Mouse (Mus musculus) adrenal gland, adult 8-10 months (tissue): ENCODE data around the gene Opa3. TPM values are rescaled to one million over a fixed set of nuclear protein-coding genes. Genes with fewer than 3 reads are reported as not detected.
A peak's percentile ranks its signal among the peaks of the same experiment; 100 is the strongest.

ENCODE experiments used
- DNase-seq: peaks from one replicate; pipeline ENCODE4 v3.0.0; 2022
- microRNA-seq, 2 experiments: library from miRNA; unstranded; fragments of <30 nt; microRNA quantifications; one replicate each; pipeline ENCODE4 v1.2.0; 2022
- total RNA-seq, 4 experiments: library from RNA; stranded (reverse); gene quantifications; 2 replicates each; pipeline ENCODE4 v1.2.4; 2022

The Opa3 gene
- total RNA-seq, 4 experiments from 2014 or later: 32.4 to 41.5 (median 33.7) TPM

DNA sequence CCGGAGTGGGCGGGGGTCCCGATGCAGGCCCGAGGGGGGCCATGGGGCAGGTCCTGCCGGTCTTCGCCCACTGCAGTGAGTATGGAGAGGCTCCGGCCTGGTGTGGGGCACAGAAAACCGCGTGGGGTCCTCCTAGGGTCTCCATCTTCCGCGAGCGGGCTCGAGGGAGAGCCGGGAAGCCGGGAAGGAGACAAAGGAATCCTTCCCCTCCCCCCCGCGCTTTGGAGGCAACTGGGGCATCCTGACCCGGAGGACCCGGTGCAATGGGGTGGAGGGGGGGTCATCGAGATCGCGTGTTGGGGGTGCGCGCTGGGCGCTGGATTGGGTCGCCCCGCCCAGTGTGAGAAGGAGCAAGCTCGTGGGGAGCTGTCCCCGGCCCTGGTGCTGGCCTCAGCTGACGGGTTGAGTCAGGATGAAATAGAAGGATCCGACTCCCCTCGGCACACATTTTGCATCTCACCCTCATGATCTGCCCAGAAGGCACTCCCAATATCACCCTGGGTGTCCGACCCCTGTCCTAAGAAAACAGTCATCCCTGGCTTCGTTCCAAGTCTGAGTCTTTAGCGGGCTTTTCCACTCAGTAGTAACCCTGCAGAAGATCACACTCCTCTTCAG is 54.8 kb downstream of the Opa3 start:
- DNase-seq: no peak

- DNase-seq: no peak
Measured at GRCm38 (mm10) chr7:19283406-19283804, 55.3 kb downstream of the Opa3 start.

DNA sequence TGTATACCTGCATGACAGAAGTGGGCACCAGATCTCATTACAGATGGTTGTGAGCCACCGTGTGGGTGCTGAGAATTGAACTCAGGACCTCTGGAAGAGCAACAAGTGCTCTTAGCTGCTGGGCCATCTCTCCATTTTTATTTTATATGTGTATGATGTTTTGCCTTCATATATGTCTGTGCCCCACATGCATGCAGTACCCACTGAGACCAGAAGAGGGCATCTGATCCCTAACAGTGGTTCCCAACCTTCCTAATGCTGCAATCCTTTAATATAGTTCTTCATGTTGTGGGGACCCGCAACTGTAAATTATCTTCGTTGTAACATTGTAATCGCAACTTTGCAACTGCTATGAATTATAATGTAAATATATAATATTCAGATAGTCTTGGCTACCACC is 56.6 kb downstream of the Opa3 start:
- DNase-seq: no peak

- no peak for DNase-seq
Measured at GRCm38 (mm10) chr7:19290969-19291596, 62.9 kb downstream of the Opa3 start.

- peak; percentile 92 for DNase-seq
Measured at GRCm38 (mm10) chr7:19295503-19296185, 67.5 kb downstream of the Opa3 start.

- no peak for DNase-seq
Measured at GRCm38 (mm10) chr7:19297034-19297433, 68.9 kb downstream of the Opa3 start.

DNA sequence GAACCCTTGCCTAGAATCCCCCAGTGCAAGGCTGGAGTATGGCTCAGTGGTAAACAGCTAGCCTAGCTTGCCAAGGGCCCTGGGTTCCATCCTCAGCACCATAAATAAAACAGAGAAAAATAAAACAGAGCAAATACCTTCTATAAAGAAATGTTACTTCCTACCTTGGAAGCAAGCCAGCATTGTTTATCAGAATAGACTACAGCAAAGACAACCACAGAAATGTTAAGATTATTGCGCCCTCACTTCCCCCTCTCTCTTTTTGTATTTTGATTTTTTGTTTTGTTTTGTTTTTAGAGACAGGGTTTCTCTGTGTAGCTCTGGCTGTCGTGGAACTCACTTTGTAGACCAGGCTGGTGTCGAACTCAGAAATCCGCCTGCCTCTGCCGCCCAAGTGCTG is 69.7 kb downstream of the Opa3 start:
- no peak for DNase-seq

- no peak for DNase-seq
Measured at GRCm38 (mm10) chr7:19299194-19299593, 71.1 kb downstream of the Opa3 start.

- DNase-seq: peak; percentile 68
Measured at GRCm38 (mm10) chr7:19300501-19301421, 72.6 kb downstream of the Opa3 start.

DNA sequence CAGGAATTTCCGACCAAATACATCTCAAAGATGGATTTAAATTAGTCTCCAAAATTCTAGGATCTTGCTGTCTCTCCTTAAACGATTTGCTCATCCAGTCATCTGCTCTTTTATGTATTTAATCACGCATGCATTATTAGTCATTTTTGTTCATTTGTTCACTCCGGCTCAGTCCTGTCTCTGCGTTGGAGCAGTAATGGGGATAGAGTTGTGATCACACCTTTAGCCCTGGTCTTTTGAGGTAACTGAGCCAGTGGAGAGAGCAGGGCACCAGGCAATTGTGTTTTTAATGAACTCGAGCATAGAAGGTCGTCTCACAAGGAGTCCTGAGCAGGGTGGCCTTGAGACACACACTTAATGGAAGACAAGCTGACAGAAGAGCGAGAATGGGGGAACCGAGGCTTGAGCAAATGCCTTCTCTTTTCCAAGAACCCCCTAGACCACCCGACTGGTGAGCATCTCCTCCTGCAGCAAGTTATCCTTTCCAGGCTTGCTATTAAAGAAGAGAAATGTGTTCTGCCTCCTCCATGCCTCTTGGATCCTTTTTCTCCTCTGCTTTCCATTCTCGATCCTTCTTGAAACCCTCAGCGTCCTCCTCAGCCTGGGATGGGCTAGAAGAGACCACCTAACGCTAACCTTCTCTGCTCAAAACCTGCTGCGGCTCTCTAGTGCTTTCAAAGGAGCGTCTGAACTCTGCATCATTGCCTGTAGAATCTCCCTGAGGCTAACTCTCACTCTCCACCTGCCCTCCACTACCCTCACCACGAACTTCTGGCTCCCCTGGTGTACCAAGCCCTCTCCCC is 73.5 kb downstream of the Opa3 start:
- no peak for DNase-seq

DNA sequence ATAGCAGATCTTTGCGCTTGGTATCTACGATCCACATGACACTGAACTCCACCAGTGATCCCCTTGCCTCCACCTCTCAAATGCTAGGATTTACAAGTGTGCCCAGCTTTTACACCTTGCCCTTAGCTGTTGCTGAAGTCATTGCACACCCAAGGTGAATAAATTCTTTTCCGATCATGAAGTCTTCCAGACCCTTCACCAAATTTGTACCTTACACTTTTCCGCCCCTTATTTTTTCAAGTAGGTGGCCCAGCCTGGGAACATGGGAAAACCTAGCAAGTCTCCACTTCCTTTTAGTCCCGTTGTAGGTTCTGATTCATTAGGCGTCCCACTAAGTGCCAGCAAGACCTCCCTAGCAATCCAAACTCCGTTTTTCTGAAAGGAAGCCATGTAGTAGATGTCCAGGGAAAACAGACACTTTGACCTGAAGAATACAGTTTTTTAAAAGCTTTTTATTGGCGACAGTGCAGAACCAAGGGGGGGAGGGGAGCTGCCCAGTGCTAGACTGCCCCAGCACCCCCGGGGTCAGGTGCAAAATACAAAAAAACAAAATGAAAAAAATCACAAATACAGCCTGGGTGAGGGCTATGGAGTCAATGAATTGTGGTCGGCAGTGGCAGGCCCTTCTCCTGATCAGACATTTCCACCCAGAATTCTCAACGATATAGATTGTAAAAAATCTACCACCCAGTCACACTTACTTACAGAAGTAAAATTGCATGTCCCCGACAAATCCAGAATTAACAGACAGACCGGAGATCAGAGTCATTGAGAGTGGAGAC is 74.3 kb downstream of the Opa3 start:
- DNase-seq: no peak

GRCm38 (mm10) chr7:19303046-19303305 is 74.8 kb downstream of the Opa3 start:
- no peak for DNase-seq

GRCm38 (mm10) chr7:19303770-19304169 is 75.6 kb downstream of the Opa3 start:
- DNase-seq: no peak

DNA sequence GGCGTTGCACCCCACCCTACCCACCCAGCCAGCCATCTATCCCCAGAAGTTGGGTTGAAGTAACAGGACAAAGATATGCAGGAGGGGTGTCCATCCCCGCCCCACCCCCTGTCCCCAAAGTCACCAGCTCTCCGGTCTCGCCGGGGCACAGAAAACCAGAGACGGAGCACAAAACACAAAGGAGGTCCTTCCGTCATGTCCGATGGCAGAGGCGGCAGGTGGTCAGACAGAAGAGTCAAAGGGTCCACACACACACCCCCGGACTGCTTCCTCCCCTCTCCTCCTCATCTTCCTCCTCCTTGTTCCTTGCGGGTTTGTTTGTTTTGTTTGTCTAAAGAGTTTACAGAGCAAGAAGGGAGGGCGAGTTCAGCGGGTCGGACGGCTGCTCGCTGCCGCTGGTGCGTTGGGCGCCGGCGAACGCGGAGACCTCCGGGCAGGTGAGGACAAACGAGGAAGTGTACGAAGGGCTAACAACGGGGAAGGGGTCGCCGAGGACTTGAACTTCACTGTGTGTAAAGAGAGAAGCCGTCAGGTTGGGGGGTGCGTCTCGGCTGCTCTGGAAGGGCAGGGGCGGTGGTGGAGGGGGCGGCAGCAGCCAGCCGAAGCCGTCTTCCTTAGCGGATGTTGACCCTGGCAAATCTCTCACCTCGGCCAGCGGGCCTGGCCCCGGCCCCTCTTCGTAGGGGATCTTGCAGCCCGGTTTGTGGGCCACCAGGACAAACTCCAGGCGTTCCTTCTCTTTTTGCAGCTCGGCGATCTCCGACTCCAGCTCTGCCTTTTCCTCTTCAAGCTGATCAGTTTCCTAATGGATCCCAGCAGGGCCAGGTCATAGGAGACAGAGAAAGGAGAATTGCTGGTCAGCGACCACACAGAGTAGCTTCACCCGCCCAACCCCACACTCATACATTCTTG is 76.6 kb downstream of the Opa3 start:
- DNase-seq: no peak

DNA sequence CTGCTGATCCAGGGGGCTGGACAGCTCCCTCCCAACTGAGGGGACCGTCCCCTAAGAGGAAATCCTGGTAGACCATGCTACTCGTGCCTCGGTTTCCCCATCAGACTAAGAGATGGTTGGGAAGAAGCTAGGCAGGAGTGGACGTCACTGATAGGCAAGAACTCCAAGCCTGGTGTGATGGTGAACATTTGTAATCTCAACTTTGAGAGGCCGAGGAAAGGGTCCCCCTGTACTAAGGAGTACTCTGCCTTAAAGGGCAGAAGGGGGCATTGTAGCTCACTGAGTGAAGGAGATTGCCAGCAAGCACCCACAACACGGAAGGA is 77.2 kb downstream of the Opa3 start:
- no peak for DNase-seq

Small RNAs within 50 kb of the gene (microRNA-seq; reads per million reads assigned to microRNA genes)
- 497 to 722 reads per million in 2 experiments for gene Mir330

Other genes with a start within 250 kb of the Opa3 start
- not detected for gene Nanos2, start 240.9 kb upstream of the Opa3 start, total RNA-seq
- 10 to 100 TPM; 11.4 to 18.0 (median 15.5) TPM for gene Mypop, start 237.1 kb upstream of the Opa3 start, total RNA-seq
- gene Irf2bp1, start 224.3 kb upstream of the Opa3 start, total RNA-seq: 10 to 100 TPM; 49.0 to 52.8 (median 50.9) TPM
- gene Foxa3, start 204.8 kb upstream of the Opa3 start, total RNA-seq: under 1 TPM in 1 of 4 experiments, not detected in 3; 0.12 TPM
- 100 to 1,000 TPM; 110 to 113 (median 111) TPM for gene Sympk, start 204.0 kb upstream of the Opa3 start, total RNA-seq
- gene Rsph6a, start 173.6 kb upstream of the Opa3 start, total RNA-seq: under 1 TPM in 1 of 4 experiments, not detected in 3; 0.24 TPM
- gene Dmwd, start 152.1 kb upstream of the Opa3 start, total RNA-seq: 10 to 100 TPM; 54.9 to 74.1 (median 62.4) TPM
- 100 to 1,000 TPM; 118 to 287 (median 209) TPM for gene Dmpk, start 144.5 kb upstream of the Opa3 start, total RNA-seq
- gene Six5, start 133.7 kb upstream of the Opa3 start, total RNA-seq: 10 to 100 TPM; 16.8 to 27.8 (median 20.2) TPM
- gene Gm4969, start 110.0 kb upstream of the Opa3 start, total RNA-seq: not detected
- 10 to 100 TPM; 13.6 to 17.6 (median 16.1) TPM for gene Fbxo46, start 108.5 kb upstream of the Opa3 start, total RNA-seq
- 10 to 100 TPM; 18.0 to 24.0 (median 23.9) TPM for gene Qpctl, start 79.0 kb upstream of the Opa3 start, total RNA-seq
- gene Snrpd2, start 78.6 kb upstream of the Opa3 start, total RNA-seq: 10 to 100 TPM; 86.1 to 97.7 (median 92.4) TPM
- gene Gipr, start 62.2 kb upstream of the Opa3 start, total RNA-seq: 1 to 10 TPM in 1 of 4 experiments, under 1 TPM in 3; 0.17 to 1.5 (median 0.64) TPM
- 10 to 100 TPM; 56.2 to 79.2 (median 69.6) TPM for gene Eml2, start 51.9 kb upstream of the Opa3 start, total RNA-seq
- 10 to 100 TPM in 2 of 4 experiments, 1 to 10 TPM in 2; 5.7 to 15.2 (median 8.2) TPM for gene Gpr4, start 15.8 kb upstream of the Opa3 start, total RNA-seq
- 10 to 100 TPM; 44.8 to 70.6 (median 59.1) TPM for gene Vasp, start 43.5 kb downstream of the Opa3 start, total RNA-seq
- not detected for gene Ppm1n, start 51.7 kb downstream of the Opa3 start, total RNA-seq
- 10 to 100 TPM in 1 of 4 experiments, 1 to 10 TPM in 3; 3.8 to 15.0 (median 6.8) TPM for gene Rtn2, start 54.3 kb downstream of the Opa3 start, total RNA-seq
- 1 to 10 TPM; 1.6 to 9.4 (median 5.6) TPM for gene Fosb, start 81.7 kb downstream of the Opa3 start, total RNA-seq
- gene Ercc1, start 116.4 kb downstream of the Opa3 start, total RNA-seq: 10 to 100 TPM; 32.4 to 56.3 (median 41.6) TPM
- gene Cd3eap, start 131.1 kb downstream of the Opa3 start, total RNA-seq: 10 to 100 TPM; 12.9 to 15.2 (median 13.5) TPM
- gene Ppp1r13l, start 131.4 kb downstream of the Opa3 start, total RNA-seq: 10 to 100 TPM in 1 of 4 experiments, 1 to 10 TPM in 3; 6.4 to 12.5 (median 8.4) TPM
- gene Ercc2, start 153.7 kb downstream of the Opa3 start, total RNA-seq: 10 to 100 TPM; 31.0 to 44.8 (median 39.2) TPM
- gene Klc3, start 175.8 kb downstream of the Opa3 start, total RNA-seq: 10 to 100 TPM in 1 of 4 experiments, 1 to 10 TPM in 2, under 1 TPM in 1; 0.61 to 13.6 (median 5.5) TPM
- gene Ckm, start 176.4 kb downstream of the Opa3 start, total RNA-seq: not detected
- 10 to 100 TPM; 44.4 to 53.9 (median 47.6) TPM for gene Mark4, start 230.5 kb downstream of the Opa3 start, total RNA-seq
- gene Exoc3l2, start 235.0 kb downstream of the Opa3 start, total RNA-seq: 10 to 100 TPM; 31.9 to 69.2 (median 51.8) TPM